Mouse (Mus musculus): Measurements from ENCODE around the gene Sox10. TPM values are rescaled to one million over a fixed set of nuclear protein-coding genes. Genes with fewer than 3 reads are reported as not detected.

The Sox10 gene
- polyA plus RNA-seq, 1 experiment from 2014 or later = 3.6 TPM

- Histone ChIP-seq H3K36me3 (ENCODE audit: control insufficient read depth, insufficient read depth, low read length) (no peaks in the 10 kb centered on the region), H3K9me3 (ENCODE audit: control insufficient read depth, low read length) (no peaks in the 10 kb centered on the region), H3K4me3 (ENCODE audit: low read depth, low read length) (no peak overlapping the region), H3K9ac (ENCODE audit: low read length) (no peak overlapping the region), H3K4me2 (replicated peaks; ENCODE audit: low read depth) (no peak overlapping the region), H3K27me3 (ENCODE audit: control insufficient read depth, insufficient read depth, low read length) (no peaks in the 10 kb centered on the region), H3K4me1 (replicated peaks; ENCODE audit: control insufficient read depth, insufficient read depth) (no peaks in the 10 kb centered on the region), H3K27ac (replicated peaks) (no peak overlapping the region)
- TF ChIP-seq CTCF (IDR thresholded peaks at IDR 0.05; ENCODE audit: low read depth) (no peak), EP300 (optimal IDR thresholded peaks at IDR 0.05) (no peak)
- DNase-seq (ENCODE audit: low spot score) (no peak), ATAC-seq (ENCODE audit: low FRiP score, low TSS enrichment) (no peak)
- WGBS = 20% methylated on average over 10 of the region's 10 CpGs
These were observed 37.5 kb upstream of the Sox10 start for GRCm38 (mm10) chr15:79202575-79202974.

- Histone ChIP-seq H3K9me3 (ENCODE audit: control insufficient read depth, low read length) (no peaks in the 10 kb centered on the region), H3K36me3 (ENCODE audit: control insufficient read depth, insufficient read depth, low read length) (no peaks in the 10 kb centered on the region), H3K4me1 (replicated peaks; ENCODE audit: control insufficient read depth, insufficient read depth) (no peaks in the 10 kb centered on the region), H3K9ac (ENCODE audit: low read length) (no peak overlapping the region), H3K27me3 (ENCODE audit: control insufficient read depth, insufficient read depth, low read length) (no peaks in the 10 kb centered on the region), H3K27ac (replicated peaks) (no peak overlapping the region), H3K4me3 (ENCODE audit: low read depth, low read length) (no peak overlapping the region), H3K4me2 (replicated peaks; ENCODE audit: low read depth) (no peak overlapping the region)
- ATAC-seq (ENCODE audit: low FRiP score, low TSS enrichment) (no peak; the same call in 1 of the 2 replicates), DNase-seq (ENCODE audit: low spot score) (peak; percentile 35)
- 35% methylated on average over 13 of the region's 13 CpGs for WGBS
- no peak for TF ChIP-seq EP300 (optimal IDR thresholded peaks at IDR 0.05)
These were observed 36.6 kb upstream of the Sox10 start for GRCm38 (mm10) chr15:79201491-79202150.

DNA sequence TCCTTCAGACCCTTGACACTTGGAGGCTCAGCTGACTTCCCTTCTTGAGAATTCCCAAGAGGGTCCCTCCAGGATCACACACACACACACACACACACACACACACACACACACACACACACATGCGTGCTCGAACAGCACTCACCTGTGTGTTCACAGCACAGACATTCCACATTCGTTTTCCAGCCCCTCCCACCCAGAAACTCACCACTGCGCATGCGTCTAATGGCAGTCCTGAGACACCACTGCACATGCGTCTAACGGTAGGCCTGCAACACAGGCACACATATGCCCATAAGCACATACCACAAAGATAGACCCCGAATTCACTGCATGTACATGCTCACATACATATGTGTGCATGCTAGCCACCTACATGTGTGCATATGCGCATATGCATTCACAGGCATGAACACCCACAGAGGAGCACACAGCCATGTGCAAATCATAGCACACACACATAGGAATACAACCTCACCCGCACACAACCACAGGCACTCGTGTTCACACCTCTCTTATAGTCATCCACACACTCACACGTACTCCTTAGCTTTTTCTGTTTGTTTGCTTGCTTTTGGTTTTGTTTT lies 34.4 kb upstream of the Sox10 start:
- Histone ChIP-seq H3K4me3 (ENCODE audit: low read depth, low read length) (no peak overlapping the region), H3K27ac (replicated peaks) (no peak overlapping the region), H3K4me1 (replicated peaks; ENCODE audit: control insufficient read depth, insufficient read depth) (no peaks in the 10 kb centered on the region), H3K9me3 (ENCODE audit: control insufficient read depth, low read length) (no peaks in the 10 kb centered on the region), H3K9ac (ENCODE audit: low read length) (no peak overlapping the region), H3K4me2 (replicated peaks; ENCODE audit: low read depth) (no peak overlapping the region), H3K36me3 (ENCODE audit: control insufficient read depth, insufficient read depth, low read length) (no peaks in the 10 kb centered on the region), H3K27me3 (ENCODE audit: control insufficient read depth, insufficient read depth, low read length) (no peaks in the 10 kb centered on the region)
- 90% methylated on average over 12 of the region's 12 CpGs for WGBS
- ATAC-seq (ENCODE audit: low FRiP score, low TSS enrichment) (no peak), DNase-seq (ENCODE audit: low spot score) (no peak)
- TF ChIP-seq EP300 (optimal IDR thresholded peaks at IDR 0.05) (no peak), CTCF (IDR thresholded peaks at IDR 0.05; ENCODE audit: low read depth) (no peak)

GRCm38 (mm10) chr15:79195492-79195891 lies 30.5 kb upstream of the Sox10 start:
- Histone ChIP-seq H3K27ac (replicated peaks) (no peak overlapping the region), H3K4me3 (ENCODE audit: low read depth, low read length) (no peak overlapping the region), H3K36me3 (ENCODE audit: control insufficient read depth, insufficient read depth, low read length) (no peaks in the 10 kb centered on the region), H3K9ac (ENCODE audit: low read length) (no peak overlapping the region), H3K9me3 (ENCODE audit: control insufficient read depth, low read length) (no peaks in the 10 kb centered on the region), H3K27me3 (ENCODE audit: control insufficient read depth, insufficient read depth, low read length) (no peaks in the 10 kb centered on the region), H3K4me1 (replicated peaks; ENCODE audit: control insufficient read depth, insufficient read depth) (0 out of 2 replicates have a peak, but pooled peaks cover 2% of the 10 kb centered on the region), H3K4me2 (replicated peaks; ENCODE audit: low read depth) (no peak overlapping the region)
- DNase-seq (ENCODE audit: low spot score) = no peak
- 75% methylated on average over 8 of the region's 8 CpGs for WGBS
- TF ChIP-seq EP300 (optimal IDR thresholded peaks at IDR 0.05) (no peak), CTCF (IDR thresholded peaks at IDR 0.05; ENCODE audit: low read depth) (no peak)
- no peak for ATAC-seq (ENCODE audit: low FRiP score, low TSS enrichment)

DNA sequence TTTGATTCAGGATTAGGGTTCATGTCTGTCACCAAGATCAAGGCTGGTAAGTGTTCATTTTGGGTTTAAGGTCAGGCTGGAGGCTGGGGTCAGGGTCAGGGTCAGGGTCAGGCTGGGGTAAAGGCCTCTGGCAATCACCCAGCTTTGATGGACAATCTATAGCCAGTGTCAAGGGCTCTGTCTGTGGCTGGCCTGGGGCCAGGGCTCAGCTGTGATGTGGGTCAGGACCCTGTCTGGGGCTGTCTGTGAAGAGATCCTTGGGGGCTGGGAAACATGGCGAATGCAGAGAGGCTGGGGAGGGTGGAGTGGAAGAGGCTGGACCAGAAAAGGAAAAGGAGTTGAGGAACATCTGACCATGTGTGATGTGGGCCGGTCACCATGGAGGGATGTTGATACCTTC lies 29.9 kb upstream of the Sox10 start:
- H3K4me3 ChIP-seq (ENCODE audit: low read depth, low read length) = no peak overlapping the region
- TF ChIP-seq EP300 (optimal IDR thresholded peaks at IDR 0.05) (no peak), CTCF (IDR thresholded peaks at IDR 0.05; ENCODE audit: low read depth) (no peak)
- no peak overlapping the region for H3K4me2 ChIP-seq (replicated peaks; ENCODE audit: low read depth)
- H3K9me3 ChIP-seq (ENCODE audit: control insufficient read depth, low read length) = no peaks in the 10 kb centered on the region
- no peak overlapping the region for H3K9ac ChIP-seq (ENCODE audit: low read length)
- no peaks in the 10 kb centered on the region for H3K36me3 ChIP-seq (ENCODE audit: control insufficient read depth, insufficient read depth, low read length)
- 74% methylated on average over 2 of the region's 2 CpGs for WGBS
- no peak overlapping the region for H3K27ac ChIP-seq (replicated peaks)
- DNase-seq (ENCODE audit: low spot score) (no peak), ATAC-seq (ENCODE audit: low FRiP score, low TSS enrichment) (no peak)
- H3K27me3 ChIP-seq (ENCODE audit: control insufficient read depth, insufficient read depth, low read length) = no peaks in the 10 kb centered on the region
- 0 out of 2 replicates have a peak, but pooled peaks cover 2% of the 10 kb centered on the region for H3K4me1 ChIP-seq (replicated peaks; ENCODE audit: control insufficient read depth, insufficient read depth)

DNA sequence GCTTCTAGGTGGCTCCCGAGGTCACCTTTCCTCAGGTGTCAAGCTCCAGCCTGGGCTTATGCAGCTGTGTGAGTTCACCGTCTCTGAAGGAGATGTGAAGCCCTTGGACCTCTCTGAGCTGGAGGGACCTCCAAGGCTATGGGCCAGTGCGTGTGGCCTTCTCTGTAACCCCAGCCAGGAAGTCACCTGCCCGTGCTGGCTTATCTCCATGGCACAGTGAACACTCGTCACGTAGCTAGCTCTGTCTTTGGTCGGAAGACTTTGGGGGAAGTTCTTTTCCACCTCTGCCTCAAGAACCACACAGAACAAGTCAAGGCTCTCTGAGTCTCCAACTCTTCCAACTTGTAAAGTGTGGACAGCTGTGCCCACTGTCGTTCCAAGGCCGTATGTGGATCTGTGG lies 29.0 kb upstream of the Sox10 start:
- WGBS = 70% methylated on average over 9 of the region's 9 CpGs

More for the DNA sequence above, 29.0 kb upstream of the Sox10 start:
- H3K4me2 ChIP-seq (replicated peaks; ENCODE audit: low read depth) = no peak overlapping the region
- no peak for TF ChIP-seq CTCF (IDR thresholded peaks at IDR 0.05; ENCODE audit: low read depth)
- TF ChIP-seq EP300 (optimal IDR thresholded peaks at IDR 0.05) = no peak
- H3K36me3 ChIP-seq (ENCODE audit: control insufficient read depth, insufficient read depth, low read length) = no peaks in the 10 kb centered on the region
- ATAC-seq (ENCODE audit: low FRiP score, low TSS enrichment) (no peak), DNase-seq (ENCODE audit: low spot score) (no peak)
- no peak overlapping the region for H3K9ac ChIP-seq (ENCODE audit: low read length)
- H3K9me3 ChIP-seq (ENCODE audit: control insufficient read depth, low read length) = no peaks in the 10 kb centered on the region
- H3K4me1 ChIP-seq (replicated peaks; ENCODE audit: control insufficient read depth, insufficient read depth) = 0 out of 2 replicates have a peak, but pooled peaks cover 2% of the 10 kb centered on the region
- H3K27ac ChIP-seq (replicated peaks) = no peak overlapping the region
- no peaks in the 10 kb centered on the region for H3K27me3 ChIP-seq (ENCODE audit: control insufficient read depth, insufficient read depth, low read length)
- H3K4me3 ChIP-seq (ENCODE audit: low read depth, low read length) = no peak overlapping the region
